Mouse (Mus musculus): ENCODE results near the gene Adamts4. TPM values are rescaled to one million over a fixed set of nuclear protein-coding genes. Genes with fewer than 3 reads are reported as not detected.

Adamts4 gene
- polyA plus RNA-seq, 1 experiment from 2014 or later, result 0.86 TPM

DNA sequence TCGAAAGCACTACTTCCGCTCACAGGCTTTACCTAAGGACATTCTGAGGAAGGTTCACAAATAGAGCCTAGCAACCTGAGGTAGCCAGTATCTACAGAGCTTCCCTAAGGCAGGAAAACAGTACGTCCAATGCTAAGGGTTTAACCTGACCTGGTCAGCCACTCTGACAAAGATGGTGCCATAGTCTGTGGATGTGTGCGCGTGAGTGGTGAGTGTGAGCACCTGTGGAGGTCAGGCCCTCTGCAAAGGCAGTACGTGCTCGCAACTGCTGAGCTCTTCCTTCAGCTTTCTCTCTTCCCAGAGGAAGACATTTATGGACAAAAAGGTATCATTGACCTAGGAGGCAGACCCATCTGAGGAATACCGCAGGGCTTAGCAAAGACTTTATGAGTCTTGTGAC, 28.2 kb downstream of the Adamts4 start:
- DNase-seq (ENCODE audit: low spot score), result no peak

DNA sequence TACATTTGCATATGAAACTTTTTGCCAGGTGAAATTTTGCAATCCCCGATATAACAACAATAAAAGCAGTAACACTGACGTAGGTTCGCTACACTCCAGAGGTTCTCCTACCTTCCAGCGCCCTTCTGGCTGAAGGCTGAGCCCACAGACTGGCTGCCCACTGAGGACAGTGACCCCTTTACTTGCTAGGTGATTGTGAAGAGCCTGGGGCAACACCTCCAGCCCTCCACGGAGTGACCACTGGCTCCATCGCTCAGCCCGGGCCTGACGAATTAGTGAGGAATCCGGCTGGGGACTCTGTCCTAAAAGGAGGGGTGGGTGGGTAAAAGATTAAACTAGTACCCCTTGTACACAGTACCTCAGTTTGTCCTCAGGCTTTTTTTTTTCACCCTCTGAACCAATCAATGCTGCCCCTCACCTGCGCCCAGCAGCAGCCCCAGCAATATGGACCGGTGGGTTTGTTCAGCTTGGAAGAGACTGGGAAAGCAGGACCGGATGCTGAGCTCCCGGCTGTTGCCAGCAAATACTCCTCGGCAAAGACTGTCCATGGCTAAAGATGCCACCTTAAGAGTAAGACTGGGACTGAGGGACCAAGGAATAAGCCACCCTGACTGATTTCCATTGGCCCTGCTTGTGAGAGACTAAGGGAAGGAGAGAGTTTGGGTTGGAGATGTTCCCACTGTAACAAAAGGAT, 28.9 kb downstream of the Adamts4 start:
- DNase-seq (ENCODE audit: low spot score), result no peak

DNA sequence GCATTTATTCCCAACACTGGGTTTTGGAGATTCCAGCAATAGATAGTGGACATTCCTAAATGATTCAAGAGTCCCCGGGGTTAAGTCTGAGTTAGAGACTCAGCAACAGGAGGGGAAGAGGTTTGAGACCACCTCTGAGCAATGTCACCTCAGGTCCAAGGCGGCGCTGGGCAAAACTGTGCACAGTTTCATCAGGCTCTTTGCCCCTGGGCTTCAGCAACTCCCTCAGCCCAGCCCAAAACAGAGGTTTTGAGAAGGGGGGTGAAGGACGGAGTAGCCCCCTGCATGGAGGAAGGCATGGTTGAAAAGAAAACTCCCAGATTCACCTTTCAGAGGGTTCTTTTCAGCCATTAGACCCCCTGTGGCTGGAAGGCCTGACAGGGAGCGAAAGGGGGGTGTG, 29.5 kb downstream of the Adamts4 start:
- DNase-seq (ENCODE audit: low spot score), result no peak

DNA sequence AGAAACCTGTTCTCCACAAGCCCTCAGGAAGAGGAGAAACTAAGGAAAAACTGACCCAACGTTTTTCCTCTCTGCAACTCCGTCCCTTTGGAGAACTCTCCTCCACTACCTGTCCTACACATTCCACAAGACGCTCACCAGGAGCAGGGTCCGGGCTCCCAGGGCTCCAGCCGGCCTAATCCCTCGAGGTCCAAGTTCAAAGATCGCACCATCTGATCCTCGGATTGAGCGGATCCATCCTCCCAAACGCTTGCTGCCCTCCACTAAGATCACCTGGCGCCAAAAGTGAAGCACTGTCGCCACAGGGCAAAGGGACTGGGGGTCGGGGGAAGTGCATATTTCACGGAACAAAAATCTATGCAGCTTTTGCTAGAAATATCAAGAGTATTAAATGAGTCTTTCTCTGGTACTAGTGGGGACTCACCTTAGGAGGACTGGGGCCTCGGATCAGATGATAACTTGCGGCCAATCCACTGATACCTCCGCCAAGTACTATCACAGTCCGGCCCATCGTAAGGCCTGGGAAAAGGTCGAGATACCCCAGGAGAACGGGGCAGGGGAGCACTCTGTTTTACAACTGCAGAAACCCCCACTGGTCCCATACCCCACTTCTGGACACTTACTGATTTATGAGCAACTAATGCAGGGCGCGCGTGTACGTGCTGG, 30.2 kb downstream of the Adamts4 start:
- no peak for DNase-seq (ENCODE audit: low spot score)

DNA sequence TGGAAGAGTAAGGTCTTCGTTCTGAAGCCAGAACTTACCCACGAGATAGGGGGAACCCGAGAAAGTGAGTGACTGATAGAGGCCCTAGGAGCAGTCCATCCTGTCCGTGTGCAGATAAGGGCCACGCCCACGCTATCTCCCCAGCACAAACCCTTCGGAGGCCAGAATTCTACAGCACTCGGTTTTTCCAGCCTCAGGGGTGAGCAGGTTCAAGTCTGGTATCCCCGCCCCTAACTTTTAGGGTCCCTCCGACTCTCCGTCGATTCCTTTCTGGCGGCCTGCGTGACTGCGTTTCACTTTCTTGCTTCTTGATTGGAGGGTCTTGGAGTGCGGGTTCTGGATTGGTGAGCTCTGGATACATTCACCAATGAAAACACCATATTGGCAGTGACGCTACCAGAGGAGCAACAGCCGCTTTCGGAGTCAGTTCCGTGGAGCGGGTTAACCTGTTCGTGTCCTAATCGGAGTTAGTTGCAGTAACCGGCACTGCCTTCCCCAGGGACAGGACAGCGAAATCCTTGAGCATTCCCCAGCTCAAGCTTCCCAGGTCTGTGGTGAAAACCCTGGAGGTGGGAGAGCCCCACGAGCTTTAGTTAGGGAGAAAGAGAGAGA, 30.8 kb downstream of the Adamts4 start, which contains the start of gene Ppox:
TSS of gene Ppox (minus strand) at position 271 of the 612 bp plus-strand sequence.
- DNase-seq (ENCODE audit: low spot score), result peak; percentile 97

DNA sequence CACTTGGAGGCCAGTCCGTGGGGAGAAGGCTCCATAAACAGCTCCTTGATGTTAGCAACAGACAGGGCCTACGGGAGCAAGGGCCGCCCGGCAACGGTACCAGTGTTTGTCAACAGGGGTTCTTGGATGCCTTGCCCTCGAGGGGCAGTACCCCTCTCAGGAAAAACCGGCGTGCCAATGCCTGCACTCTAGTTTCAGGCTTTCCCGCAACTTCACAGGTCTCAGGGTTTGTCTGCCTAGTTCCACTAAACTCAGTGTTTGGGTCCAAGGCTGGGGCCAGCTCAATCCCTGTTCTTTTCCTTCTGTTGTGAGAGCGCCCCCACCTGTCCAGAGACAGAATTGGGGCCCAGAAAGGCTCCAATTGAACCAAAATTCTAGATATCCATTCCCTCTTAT, 31.3 kb downstream of the Adamts4 start:
- peak; percentile 81 for DNase-seq (ENCODE audit: low spot score)

DNA sequence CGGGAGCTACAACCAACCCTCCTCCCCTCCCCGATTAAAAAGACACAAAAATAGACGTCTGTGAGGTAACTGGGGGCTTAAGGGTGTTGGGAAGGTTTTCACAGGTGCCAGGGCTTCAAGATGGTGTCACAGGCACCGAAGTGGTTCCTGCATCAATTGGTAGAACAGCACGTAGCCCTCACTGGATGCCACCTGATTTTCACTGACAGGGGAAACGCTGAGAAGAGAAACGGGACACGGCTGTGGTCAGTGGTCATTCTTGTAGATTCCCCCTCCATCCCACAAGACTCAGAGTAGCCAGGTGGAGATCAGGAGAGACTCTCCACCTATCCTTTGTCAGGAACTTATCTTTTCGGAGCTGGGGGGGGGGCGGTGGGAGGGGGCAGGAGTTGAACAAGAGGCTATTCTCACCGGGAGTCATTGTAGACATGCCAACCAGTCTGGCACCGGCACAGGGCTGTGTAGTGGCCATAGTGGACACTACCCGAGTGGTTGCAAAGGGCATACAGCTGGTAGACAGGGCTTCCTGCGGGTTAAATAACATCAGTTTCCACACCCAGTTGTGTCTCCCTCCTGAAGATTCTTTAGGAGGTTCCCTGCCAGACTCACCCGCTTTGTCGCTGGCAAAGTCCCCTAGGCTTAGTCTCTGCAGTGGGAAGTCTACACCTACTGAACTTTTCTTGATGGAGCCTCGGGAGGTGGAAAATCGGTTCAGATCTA, 32.0 kb downstream of the Adamts4 start:
- no peak for DNase-seq (ENCODE audit: low spot score)

DNA sequence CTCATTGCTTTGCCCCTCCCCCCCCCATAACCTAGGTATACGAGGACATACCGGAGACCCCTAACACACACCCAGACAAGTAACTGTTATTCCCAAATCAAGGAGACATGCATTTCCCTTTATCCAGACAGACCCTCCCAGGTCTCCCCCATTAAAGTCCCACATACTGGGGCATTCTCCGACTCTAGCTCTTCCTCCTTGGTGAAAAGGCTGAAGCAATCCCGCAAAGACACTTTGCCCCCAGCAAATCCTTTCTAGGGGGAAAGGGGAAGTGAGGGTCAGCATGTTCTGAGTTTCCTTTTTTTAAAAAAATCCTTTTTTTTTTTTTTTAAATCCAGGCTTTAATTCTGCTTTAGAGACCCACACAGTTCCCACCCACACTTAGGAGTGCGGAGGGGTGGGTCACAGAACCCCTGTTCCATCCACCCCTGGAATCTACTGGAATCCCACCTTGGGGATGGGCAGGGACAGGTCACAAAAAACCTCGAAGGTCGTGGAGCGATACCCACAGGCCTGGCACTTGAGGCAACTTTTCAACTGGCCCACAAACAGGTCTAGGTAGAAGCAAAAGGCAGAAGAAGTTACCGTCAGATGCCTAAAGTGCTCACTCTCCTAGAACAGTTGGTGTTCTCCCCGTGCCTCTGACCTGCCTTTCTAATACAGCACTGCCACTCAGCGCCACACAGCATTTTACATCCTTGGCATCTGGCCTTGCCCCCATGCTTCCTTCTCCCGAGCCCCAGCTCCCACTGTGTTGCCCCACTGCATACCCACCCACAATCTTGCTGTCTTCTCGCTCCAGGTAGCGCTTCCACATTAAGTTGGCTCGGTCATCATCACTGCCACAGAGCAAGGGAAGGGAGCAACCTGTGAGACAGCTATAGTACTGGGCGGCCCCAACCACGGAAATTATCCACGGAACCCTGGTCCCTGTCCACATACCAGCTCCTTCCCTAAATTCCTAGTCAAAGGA, 33.3 kb downstream of the Adamts4 start:
- DNase-seq (ENCODE audit: low spot score), result no peak

DNA sequence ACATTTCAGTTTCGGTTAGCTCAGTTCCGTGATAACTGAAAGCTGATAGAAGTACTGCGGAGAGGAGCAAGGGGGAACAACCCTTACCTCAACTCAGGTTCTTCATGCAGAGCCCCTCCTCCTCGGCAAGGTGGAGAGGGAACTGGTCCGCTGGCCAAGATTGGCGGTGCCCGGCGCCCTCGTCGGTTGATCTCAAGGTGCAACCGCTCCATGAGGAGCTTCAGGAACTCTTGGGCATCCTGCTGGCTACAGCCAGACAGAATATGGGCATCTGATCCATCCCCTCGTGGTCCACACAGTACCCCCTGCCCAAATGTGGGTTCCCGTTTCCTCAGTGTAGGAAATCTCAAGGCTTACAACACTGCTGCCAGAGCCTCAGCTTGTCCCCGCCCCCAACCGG, 34.3 kb downstream of the Adamts4 start:
- DNase-seq (ENCODE audit: low spot score), result no peak

DNA sequence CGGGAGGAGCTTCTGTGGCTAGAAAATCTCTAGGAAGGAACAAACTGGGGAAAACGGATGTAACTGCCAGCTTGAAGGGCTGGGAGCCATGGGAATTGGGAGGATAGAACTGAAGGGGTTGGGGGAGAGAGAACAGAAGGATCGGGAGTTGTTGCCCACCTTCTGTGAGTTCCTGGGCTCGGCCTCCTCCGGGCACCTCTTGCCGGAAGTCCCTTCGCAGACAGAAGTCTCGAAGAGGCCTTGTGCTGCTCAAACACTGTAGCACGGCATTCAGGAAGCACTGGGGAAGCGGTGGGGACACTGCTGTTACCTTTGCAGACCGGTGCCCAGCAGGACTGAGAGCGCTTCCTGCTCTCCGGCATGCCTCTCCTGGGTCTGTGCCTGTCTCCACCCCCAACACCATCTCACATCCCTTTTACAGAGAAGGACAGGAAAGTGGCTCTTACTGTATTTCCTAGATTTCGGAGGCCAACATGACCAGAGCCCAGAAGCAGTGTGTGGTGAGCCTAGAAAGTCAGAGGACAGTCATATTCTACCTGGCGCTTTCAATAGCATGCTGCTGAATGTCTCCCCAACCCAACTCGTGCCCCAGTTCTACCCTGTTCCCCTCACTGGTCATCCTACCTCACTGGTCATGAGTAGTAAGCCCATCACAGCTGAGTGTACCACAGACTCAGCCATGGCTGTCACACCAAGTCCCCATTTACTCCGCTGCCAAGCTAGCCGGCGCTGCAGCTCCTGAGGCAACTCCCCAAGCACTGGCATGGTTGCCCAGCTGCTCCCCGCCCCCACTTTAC, 35.1 kb downstream of the Adamts4 start:
- DNase-seq (ENCODE audit: low spot score), result no peak

DNA sequence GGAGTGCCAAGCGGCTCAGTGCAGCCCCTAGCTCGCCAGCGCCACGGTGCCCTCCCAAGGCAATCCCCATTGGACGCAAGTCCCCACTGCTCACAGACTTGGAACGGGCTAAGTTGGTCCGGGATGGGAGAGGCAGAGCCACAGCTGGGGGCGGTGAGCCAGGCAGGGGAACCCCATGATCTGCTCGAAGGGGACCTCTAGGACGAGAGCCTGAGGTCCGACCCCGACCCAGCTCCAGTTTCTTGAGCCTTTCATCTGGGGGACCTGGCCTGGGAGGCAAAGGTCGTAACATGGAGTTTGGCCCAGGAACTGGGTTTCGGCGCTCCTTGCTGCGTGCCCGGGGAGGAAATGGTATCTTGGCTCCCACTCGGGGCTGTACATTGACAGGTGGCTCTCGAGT, 36.3 kb downstream of the Adamts4 start:
- DNase-seq (ENCODE audit: low spot score), result no peak

DNA sequence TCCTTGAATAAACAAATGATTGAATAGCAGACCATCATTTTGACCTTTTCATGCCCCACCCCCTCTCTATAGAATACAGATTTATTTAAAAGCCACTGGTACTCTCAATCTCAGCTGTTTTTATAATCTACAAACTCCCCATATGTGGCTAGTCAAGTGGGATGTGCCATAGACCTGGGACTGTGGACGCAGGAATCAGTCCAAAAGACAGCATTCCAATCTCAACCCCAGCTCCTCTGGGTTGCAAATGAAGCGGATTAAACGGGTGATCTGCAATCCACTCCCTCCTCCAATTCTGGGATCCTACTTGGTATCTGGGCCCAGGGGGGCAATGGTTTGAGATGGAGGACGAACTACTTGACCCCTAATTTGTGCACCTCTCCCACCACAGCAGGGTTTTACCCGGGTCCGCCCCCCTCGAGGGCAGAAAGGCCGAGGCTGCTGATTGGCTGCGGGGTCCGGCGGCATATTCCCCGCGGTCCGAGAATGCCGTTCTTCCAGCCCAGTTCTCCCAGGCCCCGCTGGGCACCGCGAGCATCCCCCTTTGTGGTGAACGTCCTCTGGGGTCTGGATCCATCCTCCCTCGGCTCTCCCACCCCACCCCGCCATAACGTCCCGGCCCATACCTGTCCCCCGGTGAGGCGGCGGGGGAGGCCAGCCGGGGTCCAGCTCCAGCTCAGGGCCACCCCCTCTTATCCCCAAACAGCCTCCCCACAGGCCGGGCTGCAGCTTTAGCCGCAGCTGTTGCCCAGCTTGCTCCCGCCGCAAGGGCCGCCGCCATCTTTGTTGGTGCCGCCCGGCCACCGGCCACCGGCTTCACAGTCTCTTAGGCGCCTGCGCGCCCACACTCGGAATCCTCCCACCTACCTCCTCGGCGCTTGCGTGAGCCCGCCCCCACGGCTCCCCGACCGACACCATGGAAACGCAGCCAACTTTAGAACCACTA, 37.2 kb downstream of the Adamts4 start, which contains the start of gene Usp21:
TSS of gene Usp21 (minus strand) at position 856 of the 946 bp plus-strand sequence.
- DNase-seq (ENCODE audit: low spot score), result peak; percentile 93

DNA sequence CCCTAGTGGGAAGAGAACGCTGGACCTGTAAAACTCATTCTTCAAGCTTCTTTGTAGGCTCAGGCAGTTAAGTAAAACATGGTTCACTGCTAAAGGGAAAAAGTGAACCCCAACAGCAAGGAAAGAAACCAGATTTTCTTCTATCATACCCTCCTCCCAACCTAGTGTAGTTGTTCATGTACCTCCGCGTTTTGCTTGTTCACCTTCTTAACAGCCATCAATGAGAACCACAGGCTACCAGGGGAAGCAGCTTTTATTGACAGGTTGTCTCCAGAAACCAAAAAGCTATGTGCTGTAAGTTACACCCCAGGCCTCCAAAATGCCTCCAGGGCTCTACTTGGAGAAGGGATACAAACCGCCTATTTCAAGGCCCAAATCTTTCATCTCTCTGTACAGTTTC, 38.1 kb downstream of the Adamts4 start:
- DNase-seq (ENCODE audit: low spot score), result no peak

DNA sequence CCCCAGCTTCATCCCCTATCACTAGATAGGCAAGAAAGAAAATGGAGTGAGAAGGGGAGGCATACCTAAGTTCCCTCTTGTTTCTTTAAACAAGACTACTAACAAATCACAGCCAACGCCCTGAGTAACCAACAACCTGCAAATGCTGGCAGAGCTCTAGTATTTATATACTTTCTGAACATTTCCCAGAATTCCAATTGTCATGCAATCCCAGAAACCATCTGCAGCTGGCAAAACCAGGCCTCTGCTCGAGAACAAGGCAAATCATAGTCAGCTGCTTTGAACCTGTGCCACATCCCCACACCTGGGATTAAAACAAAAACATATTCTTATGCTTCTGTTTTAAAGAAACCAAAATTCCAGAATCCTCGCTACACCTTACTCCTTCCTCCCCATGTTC, 43.1 kb downstream of the Adamts4 start:
- DNase-seq (ENCODE audit: low spot score), result no peak

DNA sequence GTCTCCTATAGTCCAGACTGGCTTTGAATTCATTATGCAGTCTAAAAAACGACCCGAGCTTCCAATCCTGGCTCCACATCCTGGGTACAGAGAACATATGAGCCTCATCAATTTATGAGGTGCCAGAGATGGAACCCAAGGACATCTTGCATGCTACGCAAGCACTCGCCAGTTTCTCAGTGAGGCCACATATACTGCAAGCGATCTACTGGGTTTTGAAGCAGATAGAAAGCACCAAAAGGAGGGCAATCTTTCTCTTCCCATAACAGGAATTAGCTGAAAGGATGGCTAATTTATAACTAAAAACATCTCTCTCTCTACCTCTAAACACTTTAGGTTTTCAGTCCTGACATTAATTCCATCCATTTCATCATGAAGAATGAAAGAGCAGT, 43.7 kb downstream of the Adamts4 start:
- DNase-seq (ENCODE audit: low spot score), result peak; percentile 16

DNA sequence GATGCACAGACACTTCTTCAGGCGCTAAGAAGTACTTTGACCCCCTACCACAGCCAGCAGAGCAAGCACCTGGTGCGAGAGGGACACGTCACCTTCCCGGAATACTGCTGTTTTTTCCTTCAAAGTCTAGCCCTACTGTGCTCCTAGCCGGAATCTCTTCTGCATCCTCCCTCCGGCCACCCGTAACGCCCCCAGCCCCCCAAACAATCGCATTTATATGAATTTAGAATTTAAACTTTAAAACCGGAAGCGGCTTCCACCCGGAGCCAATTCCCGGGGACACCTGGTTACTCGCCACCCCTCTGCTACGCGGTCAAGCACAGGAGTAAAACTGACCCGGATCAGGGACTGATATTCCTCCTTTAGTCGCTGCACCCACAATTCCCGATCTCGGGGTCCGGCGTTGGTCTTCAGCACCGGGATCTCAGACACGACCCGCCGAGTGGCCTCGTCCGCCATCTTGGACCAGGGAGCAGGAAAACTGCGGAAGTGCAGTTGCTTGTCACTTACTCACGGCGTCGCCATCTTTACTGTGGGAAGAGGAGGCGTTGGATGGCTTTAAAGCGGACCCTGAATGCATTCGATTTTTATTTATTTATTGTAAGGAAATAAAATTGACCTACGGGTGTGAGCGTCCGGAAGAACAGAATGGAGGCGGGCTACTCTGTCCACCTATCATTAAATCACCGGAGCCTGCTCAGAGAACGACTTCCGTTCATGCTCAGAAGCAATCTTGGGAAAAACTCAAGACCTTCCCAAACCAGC, 44.3 kb downstream of the Adamts4 start, which contains the start of gene Ufc1:
TSS of gene Ufc1 (minus strand) at position 727 of the 765 bp plus-strand sequence.
- peak; percentile 88 for DNase-seq (ENCODE audit: low spot score)

DNA sequence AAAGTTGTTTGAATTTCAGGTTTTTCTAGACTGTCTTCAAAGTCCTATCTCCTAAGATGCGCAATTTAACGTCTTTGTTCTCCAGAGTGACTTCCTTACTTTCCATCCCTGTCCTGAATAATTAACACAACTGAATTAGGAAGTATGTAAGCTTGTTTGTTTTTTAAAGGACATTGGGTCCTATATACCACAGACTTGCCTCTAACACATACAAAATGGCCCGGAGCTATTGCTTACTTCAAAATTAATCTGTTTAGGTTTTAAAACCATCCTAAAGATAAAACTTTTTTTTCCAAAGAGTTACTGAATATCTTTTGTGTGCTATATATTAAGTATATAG, 44.8 kb downstream of the Adamts4 start:
- DNase-seq (ENCODE audit: low spot score), result no peak

DNA sequence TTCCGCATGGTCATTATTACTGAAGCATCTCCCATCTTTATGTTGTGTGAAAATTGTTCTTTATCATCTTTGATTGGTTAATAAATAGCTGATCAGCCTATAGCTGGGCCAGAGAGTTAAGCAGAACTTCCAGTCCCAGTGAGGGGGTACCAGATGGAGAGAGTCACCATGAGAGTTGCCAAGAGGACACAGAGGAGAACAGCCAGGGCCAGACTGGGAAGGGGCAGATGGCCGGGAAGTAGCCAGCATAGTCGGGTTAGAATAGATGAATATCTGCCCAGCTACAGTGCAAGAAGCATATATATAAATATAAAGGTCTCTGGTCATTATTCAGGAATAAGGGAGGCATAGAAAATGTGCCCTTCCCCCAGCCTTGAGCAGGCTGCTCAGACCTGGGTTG, 48.0 kb downstream of the Adamts4 start:
- DNase-seq (ENCODE audit: low spot score), result no peak
